Mouse (Mus musculus) monocyte, adult 5-6 weeks (primary cell): ENCODE measurements around the gene Ube2i. TPM values are rescaled to one million over a fixed set of nuclear protein-coding genes. Genes with fewer than 3 reads are reported as not detected.
A peak's percentile ranks its signal among the peaks of the same experiment; 100 is the strongest.

Source experiments
- ATAC-seq: fragments of 153-309, 156-312 bp; replicated peaks from 2 replicates; pipeline ENCODE4 v1.8.0; 2017; ENCODE audit warnings: mild to moderate bottlenecking; ENCODE audit not compliant: low TSS enrichment, insufficient number of reproducible peaks, severe bottlenecking, poor library complexity, low FRiP score
- total RNA-seq: library from RNA; stranded (forward); fragments of 200-1000, 200-491, 200-594 nt; gene quantifications from 3 replicates; pipeline ENCODE4 v1.2.3, GENCODE M21; 2017

Ube2i gene
- total RNA-seq, 1 experiment from 2014 or later, result 296 TPM

GRCm38 (mm10) chr17:25222504-25222940, 51.9 kb downstream of the Ube2i start:
- ATAC-seq, result 0 out of 2 replicates have a peak, but pooled peaks have one; percentile 25

- peak; percentile 20; the same call in 1 of the 2 replicates for ATAC-seq
Observed at GRCm38 (mm10) chr17:25221821-25222503, 52.5 kb downstream of the Ube2i start.

- ATAC-seq, result no peak
Observed at GRCm38 (mm10) chr17:25220746-25221145, 53.7 kb downstream of the Ube2i start.

GRCm38 (mm10) chr17:25219492-25220295, 54.7 kb downstream of the Ube2i start:
- no peak for ATAC-seq

GRCm38 (mm10) chr17:25218967-25219366, 55.5 kb downstream of the Ube2i start:
- no peak for ATAC-seq

- ATAC-seq, result no peak
Observed at GRCm38 (mm10) chr17:25215431-25215830, 59.0 kb downstream of the Ube2i start.

Other genes starting within 250 kb of the Ube2i start
- not detected in 3 replicates for gene Tmem204, start 191.0 kb downstream of the Ube2i start, total RNA-seq
- gene Telo2, start 158.7 kb downstream of the Ube2i start, total RNA-seq, result 13.3 to 21.2 TPM (median 17.5 TPM) in 3 replicates
- gene Ptx4, start 153.9 kb downstream of the Ube2i start, total RNA-seq, result not detected in 3 replicates
- 16.3 to 21.8 TPM (median 20.8 TPM) in 3 replicates for gene Clcn7, start 141.2 kb downstream of the Ube2i start, total RNA-seq
- not detected in 3 replicates for gene Ccdc154, start 112.2 kb downstream of the Ube2i start, total RNA-seq
- not detected in 3 replicates for gene Gm38655, start 99.2 kb downstream of the Ube2i start, total RNA-seq
- 7.0 to 11.0 TPM (median 9.3 TPM) in 3 replicates for gene BC003965, start 90.1 kb downstream of the Ube2i start, total RNA-seq
- 14.3 to 29.9 TPM (median 22.5 TPM) in 3 replicates for gene Unkl, start 86.2 kb downstream of the Ube2i start, total RNA-seq
- gene Gnptg, start 34.5 kb downstream of the Ube2i start, total RNA-seq, result 27.2 to 58.6 TPM (median 49.2 TPM) in 3 replicates
- gene Tsr3, start 34.5 kb downstream of the Ube2i start, total RNA-seq, result 24.6 to 33.5 TPM (median 27.9 TPM) in 3 replicates
- 31.6 to 146 TPM (median 34.3 TPM) in 3 replicates for gene Baiap3, start 18.3 kb downstream of the Ube2i start, total RNA-seq
- 2.8 TPM in 1 of 3 replicates, not detected in the others for gene Prss34, start 23.8 kb upstream of the Ube2i start, total RNA-seq
- gene Prss28, start 34.0 kb upstream of the Ube2i start, total RNA-seq, result not detected in 3 replicates
- not detected in 3 replicates for gene Prss29, start 44.0 kb upstream of the Ube2i start, total RNA-seq
- not detected in 3 replicates for gene Tpsab1, start 70.9 kb upstream of the Ube2i start, total RNA-seq
- gene Tpsb2, start 91.7 kb upstream of the Ube2i start, total RNA-seq, result not detected in 3 replicates
- not detected in 3 replicates for gene Tpsg1, start 94.7 kb upstream of the Ube2i start, total RNA-seq
- gene Cacna1h, start 159.2 kb upstream of the Ube2i start, total RNA-seq, result 0.48 to 0.97 TPM in 2 of 3 replicates, not detected in the other
- gene Tekt4, start 180.0 kb upstream of the Ube2i start, total RNA-seq, result not detected in 3 replicates
- gene Sstr5, start 222.7 kb upstream of the Ube2i start, total RNA-seq, result not detected in 3 replicates